Mouse (Mus musculus): ENCODE measurements around the gene Cfap126. TPM values are rescaled to one million over a fixed set of nuclear protein-coding genes. Genes with fewer than 3 reads are reported as not detected.
A peak's percentile ranks its signal among the peaks of the same experiment; 100 is the strongest.
"Not testable (repeated sequence)": the region's sequence is repeated elsewhere in the genome, so short reads cannot be mapped to it uniquely, and the experiment has no call there.

The Cfap126 gene
- polyA plus RNA-seq, 1 experiment from 2014 or later, result 2.5 TPM

GRCm38 (mm10) chr1:171077192-171077591, 36.5 kb upstream of the Cfap126 start:
- not testable (repeated sequence) for H3K36me3 ChIP-seq; DNase-seq; H3K27ac ChIP-seq; H3K4me1 ChIP-seq (replicated peaks); H3K4me2 ChIP-seq; H3K9me3 ChIP-seq (replicated peaks); ATAC-seq (ENCODE audit: low read depth); H3K4me3 ChIP-seq (replicated peaks); H3K9ac ChIP-seq
- 33% methylated on average over 5 of the region's 5 CpGs for WGBS (ENCODE audit: insufficient replicate concordance)
- peaks cover 42% of the 10 kb centered on the region for H3K27me3 ChIP-seq

GRCm38 (mm10) chr1:171077955-171078354, 35.8 kb upstream of the Cfap126 start:
- not testable (repeated sequence) for H3K36me3 ChIP-seq; H3K4me3 ChIP-seq (replicated peaks); H3K4me1 ChIP-seq (replicated peaks); H3K9me3 ChIP-seq (replicated peaks); H3K9ac ChIP-seq; ATAC-seq (ENCODE audit: low read depth); H3K27ac ChIP-seq; DNase-seq
- WGBS (ENCODE audit: insufficient replicate concordance), result 5% methylated on average over 19 of the region's 27 CpGs
- 0 out of 2 replicates have a peak overlapping the region, but pooled peaks have one; percentile 36 for H3K4me2 ChIP-seq
- H3K27me3 ChIP-seq, result peaks cover 42% of the 10 kb centered on the region

- not testable (repeated sequence) for H3K9me3 ChIP-seq (replicated peaks); H3K36me3 ChIP-seq; H3K4me1 ChIP-seq (replicated peaks); H3K27ac ChIP-seq; ATAC-seq (ENCODE audit: low read depth); H3K9ac ChIP-seq; DNase-seq
- H3K4me3 ChIP-seq (replicated peaks), result peak overlapping the region; percentile 35
- peaks cover 42% of the 10 kb centered on the region for H3K27me3 ChIP-seq
- WGBS (ENCODE audit: insufficient replicate concordance), result 19% methylated on average over 12 of the region's 12 CpGs
- H3K4me2 ChIP-seq, result peak overlapping the region; percentile 38
Measured at GRCm38 (mm10) chr1:171078419-171078818, 35.3 kb upstream of the Cfap126 start.

GRCm38 (mm10) chr1:171079345-171079744, 34.4 kb upstream of the Cfap126 start:
- H3K4me1 ChIP-seq (replicated peaks); DNase-seq; H3K4me3 ChIP-seq (replicated peaks); H3K9ac ChIP-seq; H3K36me3 ChIP-seq; H3K9me3 ChIP-seq (replicated peaks); H3K4me2 ChIP-seq; H3K27ac ChIP-seq: not testable (repeated sequence)
- ATAC-seq (ENCODE audit: low read depth), result peak; percentile 74
- WGBS (ENCODE audit: insufficient replicate concordance), result 0% methylated on average over 1 of the region's 35 CpGs
- peaks cover 34% of the 10 kb centered on the region for H3K27me3 ChIP-seq

GRCm38 (mm10) chr1:171079825-171080224, 33.9 kb upstream of the Cfap126 start:
- H3K4me1 ChIP-seq (replicated peaks); H3K9me3 ChIP-seq (replicated peaks); H3K36me3 ChIP-seq; H3K9ac ChIP-seq; DNase-seq; H3K4me2 ChIP-seq; H3K27ac ChIP-seq; H3K4me3 ChIP-seq (replicated peaks): not testable (repeated sequence)
- no CpG with 5 or more reads among the region's 43 CpGs for WGBS (ENCODE audit: insufficient replicate concordance)
- peaks cover 36% of the 10 kb centered on the region for H3K27me3 ChIP-seq
- peak; percentile 56 for ATAC-seq (ENCODE audit: low read depth)

GRCm38 (mm10) chr1:171081512-171082231, 32.0 kb upstream of the Cfap126 start:
- 0 out of 2 replicates have a peak overlapping the region, but pooled peaks have one; percentile 21 for H3K4me2 ChIP-seq

GRCm38 (mm10) chr1:171085718-171086117, 28.0 kb upstream of the Cfap126 start:
- Histone ChIP-seq H3K4me2 (peak overlapping the region; percentile 70), H3K4me1 (replicated peaks) (peaks cover 27% of the 10 kb centered on the region), H3K36me3 (no peaks in the 10 kb centered on the region), H3K4me3 (replicated peaks) (peak overlapping the region; percentile 52), H3K27ac (no peak overlapping the region), H3K27me3 (peaks cover 38% of the 10 kb centered on the region), H3K9me3 (replicated peaks) (no peaks in the 10 kb centered on the region), H3K9ac (peak overlapping the region; percentile 51; the same call in 1 of the 2 replicates)
- WGBS (ENCODE audit: insufficient replicate concordance), result 1% methylated on average over 26 of the region's 26 CpGs
- DNase-seq (no peak), ATAC-seq (ENCODE audit: low read depth) (no peak)

More at GRCm38 (mm10) chr1:171081512-171082231, 32.0 kb upstream of the Cfap126 start:
- H3K9me3 ChIP-seq (replicated peaks); H3K27ac ChIP-seq; H3K36me3 ChIP-seq; H3K9ac ChIP-seq; H3K4me3 ChIP-seq (replicated peaks); DNase-seq; H3K4me1 ChIP-seq (replicated peaks): not testable (repeated sequence)
- peak; percentile 77 for ATAC-seq (ENCODE audit: low read depth)
- WGBS (ENCODE audit: insufficient replicate concordance), result 25% methylated on average over 12 of the region's 17 CpGs
- H3K27me3 ChIP-seq, result peaks cover 45% of the 10 kb centered on the region

- peaks cover 24% of the 10 kb centered on the region for H3K4me1 ChIP-seq (replicated peaks)
- H3K4me2 ChIP-seq, result peak overlapping the region; percentile 51
- H3K27ac ChIP-seq; H3K4me3 ChIP-seq (replicated peaks); H3K9ac ChIP-seq; H3K9me3 ChIP-seq (replicated peaks); ATAC-seq (ENCODE audit: low read depth); H3K36me3 ChIP-seq: not testable (repeated sequence)
- 3% methylated on average over 10 of the region's 10 CpGs for WGBS (ENCODE audit: insufficient replicate concordance)
- peaks cover 30% of the 10 kb centered on the region for H3K27me3 ChIP-seq
- peak; percentile 64 for DNase-seq
Measured at GRCm38 (mm10) chr1:171088237-171088869, 25.4 kb upstream of the Cfap126 start.

GRCm38 (mm10) chr1:171089891-171090290, 23.8 kb upstream of the Cfap126 start:
- no peak for ATAC-seq (ENCODE audit: low read depth)
- H3K9me3 ChIP-seq (replicated peaks), result no peaks in the 10 kb centered on the region
- H3K4me3 ChIP-seq (replicated peaks), result no peak overlapping the region
- 83% methylated on average over 1 of the region's 1 CpGs for WGBS (ENCODE audit: insufficient replicate concordance)
- H3K27ac ChIP-seq, result no peak overlapping the region
- DNase-seq, result no peak
- no peaks in the 10 kb centered on the region for H3K36me3 ChIP-seq
- no peak overlapping the region for H3K9ac ChIP-seq
- H3K4me2 ChIP-seq, result no peak overlapping the region
- peaks cover 26% of the 10 kb centered on the region for H3K27me3 ChIP-seq
- H3K4me1 ChIP-seq (replicated peaks), result peaks cover 28% of the 10 kb centered on the region

- no peak overlapping the region for H3K9ac ChIP-seq
- H3K9me3 ChIP-seq (replicated peaks), result no peaks in the 10 kb centered on the region
- no peak overlapping the region for H3K4me3 ChIP-seq (replicated peaks)
- DNase-seq, result no peak
- no peaks in the 10 kb centered on the region for H3K36me3 ChIP-seq
- peaks cover 22% of the 10 kb centered on the region for H3K27me3 ChIP-seq
- 52% methylated on average over 2 of the region's 2 CpGs for WGBS (ENCODE audit: insufficient replicate concordance)
- H3K27ac ChIP-seq, result no peak overlapping the region
- H3K4me1 ChIP-seq (replicated peaks), result peaks cover 31% of the 10 kb centered on the region
- no peak for ATAC-seq (ENCODE audit: low read depth)
- no peak overlapping the region for H3K4me2 ChIP-seq
Measured at GRCm38 (mm10) chr1:171090761-171091160, 23.0 kb upstream of the Cfap126 start.

- Histone ChIP-seq H3K9me3 (replicated peaks) (no peaks in the 10 kb centered on the region), H3K9ac (no peak overlapping the region), H3K4me2 (no peak overlapping the region), H3K4me1 (replicated peaks) (peaks cover 36% of the 10 kb centered on the region), H3K4me3 (replicated peaks) (no peak overlapping the region), H3K27me3 (no peaks in the 10 kb centered on the region), H3K36me3 (no peaks in the 10 kb centered on the region), H3K27ac (no peak overlapping the region)
- ATAC-seq (ENCODE audit: low read depth), result no peak
- DNase-seq, result no peak
- WGBS (ENCODE audit: insufficient replicate concordance), result 23% methylated on average over 4 of the region's 4 CpGs
Measured at GRCm38 (mm10) chr1:171094424-171094823, 19.3 kb upstream of the Cfap126 start.
